Mouse (Mus musculus) cortical plate, adult 2 months (tissue): ENCODE results near the gene Zfp362.

Experiments used
- CTCF ChIP-seq: fragments of 200-500 bp; IDR thresholded peaks from 2 replicates; pipeline ENCODE4 v1.5.1; 2011; ENCODE audit warnings: mild to moderate bottlenecking, control low read depth, low read length; ENCODE audit not compliant: insufficient read depth; ENCODE audit errors: extremely low read depth
- POLR2A ChIP-seq: fragments of 200-500 bp; IDR thresholded peaks from 2 replicates; pipeline ENCODE4 v1.6.1; 2011; ENCODE audit warnings: mild to moderate bottlenecking, low read length, control low read depth; ENCODE audit not compliant: insufficient read depth; ENCODE audit errors: extremely low read depth

DNA sequence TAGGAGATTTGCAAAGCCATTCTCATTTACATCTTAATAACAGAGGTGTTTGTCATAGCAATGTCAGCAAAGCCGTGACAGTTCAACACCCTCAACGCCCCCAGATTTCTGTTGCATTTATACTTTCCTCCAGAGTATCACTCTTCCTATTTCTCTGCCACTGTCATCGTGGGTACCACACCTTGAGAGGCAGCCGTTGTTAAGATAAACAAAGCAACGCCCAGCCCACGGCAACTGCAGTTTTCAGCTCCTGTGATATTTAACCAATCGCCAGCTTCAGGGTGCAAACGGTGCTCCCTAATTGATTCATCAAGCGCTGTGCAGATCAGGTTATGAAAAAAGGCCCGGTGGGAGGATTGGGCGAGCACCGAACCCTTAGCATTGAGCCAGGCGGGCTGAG lies 38.7 kb upstream of the Zfp362 start:
- TF ChIP-seq CTCF (no peak), POLR2A (no peak)
